Mouse (Mus musculus) spleen, adult 18-20 months (tissue): ENCODE results near the gene Rad18.
"Not testable (repeated sequence)": the region's sequence is repeated elsewhere in the genome, so short reads cannot be mapped to it uniquely, and the experiment has no call there.

Source experiments
- DNase-seq, 2 experiments: peaks; one replicate each; pipeline ENCODE4 v3.0.0; 2022; ENCODE audit warnings: mixed read lengths in 2 of 2

The Rad18 gene

GRCm38 (mm10) chr6:112696056-112696950 is at the start of gene Rad18:
Gene Rad18 (minus strand): TSS chr6:112696686.
- peak; percentile 70 to 85 for DNase-seq

- DNase-seq = no peak
Observed at GRCm38 (mm10) chr6:112742297-112742696, 45.8 kb upstream of the Rad18 start.

- no peak for DNase-seq
Observed at GRCm38 (mm10) chr6:112741766-112742165, 45.3 kb upstream of the Rad18 start.

- no peak for DNase-seq
Observed at GRCm38 (mm10) chr6:112739635-112740034, 43.1 kb upstream of the Rad18 start.

GRCm38 (mm10) chr6:112738924-112739323 is 42.4 kb upstream of the Rad18 start:
- DNase-seq = peak in 1 of 2 experiments; percentile 13

GRCm38 (mm10) chr6:112736471-112736870 is 40.0 kb upstream of the Rad18 start:
- DNase-seq = no peak

- DNase-seq = no peak
Observed at GRCm38 (mm10) chr6:112735054-112735453, 38.6 kb upstream of the Rad18 start.

- no peak for DNase-seq
Observed at GRCm38 (mm10) chr6:112733942-112734341, 37.5 kb upstream of the Rad18 start.

GRCm38 (mm10) chr6:112732434-112732833 is 35.9 kb upstream of the Rad18 start:
- no peak for DNase-seq

GRCm38 (mm10) chr6:112731386-112731785 is 34.9 kb upstream of the Rad18 start:
- DNase-seq = no peak

- DNase-seq = no peak
Observed at GRCm38 (mm10) chr6:112728760-112729422, 32.4 kb upstream of the Rad18 start.

GRCm38 (mm10) chr6:112725468-112725867 is 29.0 kb upstream of the Rad18 start:
- DNase-seq = no peak

- DNase-seq = no peak
Observed at GRCm38 (mm10) chr6:112720409-112721080, 24.1 kb upstream of the Rad18 start.

- no peak for DNase-seq
Observed at GRCm38 (mm10) chr6:112719983-112720382, 23.5 kb upstream of the Rad18 start.

- no peak for DNase-seq
Observed at GRCm38 (mm10) chr6:112717168-112717567, 20.7 kb upstream of the Rad18 start.

- no peak for DNase-seq
Observed at GRCm38 (mm10) chr6:112713951-112714350, 17.5 kb upstream of the Rad18 start.

- not testable (repeated sequence) for DNase-seq
Observed at GRCm38 (mm10) chr6:112702296-112702695, 5.8 kb upstream of the Rad18 start.

- peak in 1 of 2 experiments; percentile 66 for DNase-seq
Observed at GRCm38 (mm10) chr6:112700392-112700791, 3.9 kb upstream of the Rad18 start.

- DNase-seq = no peak
Observed at GRCm38 (mm10) chr6:112699115-112699514, 2.6 kb upstream of the Rad18 start.

GRCm38 (mm10) chr6:112694492-112694891 is 2.0 kb downstream of the Rad18 start:
- no peak for DNase-seq

GRCm38 (mm10) chr6:112691523-112691922 is 5.0 kb downstream of the Rad18 start:
- no peak for DNase-seq

- no peak for DNase-seq
Observed at GRCm38 (mm10) chr6:112688033-112688432, 8.5 kb downstream of the Rad18 start.

- no peak for DNase-seq
Observed at GRCm38 (mm10) chr6:112686485-112686884, 10.0 kb downstream of the Rad18 start.
